Mouse (Mus musculus) spleen, adult 12 weeks (tissue): Measurements from ENCODE around the gene Dagla.
A peak's percentile ranks its signal among the peaks of the same experiment; 100 is the strongest.

Experiments
- DNase-seq: peaks from one replicate; pipeline ENCODE4 v3.0.0; 2022; ENCODE audit warnings: low spot score

Dagla gene

GRCm38 (mm10) chr19:10278669-10279324 lies 25.9 kb downstream of the Dagla start:
- DNase-seq, result no peak

GRCm38 (mm10) chr19:10277759-10278158 lies 26.9 kb downstream of the Dagla start:
- DNase-seq, result no peak

GRCm38 (mm10) chr19:10277331-10277730 lies 27.3 kb downstream of the Dagla start:
- DNase-seq, result no peak

GRCm38 (mm10) chr19:10276483-10277144 lies 28.1 kb downstream of the Dagla start:
- DNase-seq, result no peak

- no peak for DNase-seq
Observed at GRCm38 (mm10) chr19:10274056-10274455, 30.6 kb downstream of the Dagla start.

- no peak for DNase-seq
Observed at GRCm38 (mm10) chr19:10272746-10273145, 31.9 kb downstream of the Dagla start.

GRCm38 (mm10) chr19:10271592-10271991 lies 33.1 kb downstream of the Dagla start:
- DNase-seq, result no peak

- DNase-seq, result no peak
Observed at GRCm38 (mm10) chr19:10270356-10270755, 34.3 kb downstream of the Dagla start.

GRCm38 (mm10) chr19:10268851-10269250 lies 35.8 kb downstream of the Dagla start:
- DNase-seq, result no peak

GRCm38 (mm10) chr19:10267953-10268352 lies 36.7 kb downstream of the Dagla start:
- DNase-seq, result no peak

- no peak for DNase-seq
Observed at GRCm38 (mm10) chr19:10267057-10267456, 37.6 kb downstream of the Dagla start.

GRCm38 (mm10) chr19:10266196-10266850 lies 38.4 kb downstream of the Dagla start:
- DNase-seq, result no peak

- no peak for DNase-seq
Observed at GRCm38 (mm10) chr19:10261369-10261768, 43.3 kb downstream of the Dagla start.

- DNase-seq, result peak; percentile 37
Observed at GRCm38 (mm10) chr19:10258279-10259011, 46.2 kb downstream of the Dagla start.

- no peak for DNase-seq
Observed at GRCm38 (mm10) chr19:10248128-10248527, 56.5 kb downstream of the Dagla start.

- DNase-seq, result no peak
Observed at GRCm38 (mm10) chr19:10247165-10247564, 57.5 kb downstream of the Dagla start.

- DNase-seq, result no peak
Observed at GRCm38 (mm10) chr19:10244183-10244582, 60.5 kb downstream of the Dagla start.

- no peak for DNase-seq
Observed at GRCm38 (mm10) chr19:10242916-10243315, 61.8 kb downstream of the Dagla start.

GRCm38 (mm10) chr19:10240654-10241305 lies 63.9 kb downstream of the Dagla start, which contains the start of gene Myrf:
Myrf (minus strand) TSS chr19:10240748.
- DNase-seq, result peak; percentile 64

- DNase-seq, result no peak
Observed at GRCm38 (mm10) chr19:10239975-10240653, 64.6 kb downstream of the Dagla start.

- no peak for DNase-seq
Observed at GRCm38 (mm10) chr19:10239419-10239818, 65.3 kb downstream of the Dagla start.
